Mouse (Mus musculus) testis, adult 2 months (tissue): ENCODE measurements around the gene Pfkfb4. TPM values are rescaled to one million over a fixed set of nuclear protein-coding genes. Genes with fewer than 3 reads are reported as not detected.
A peak's percentile ranks its signal among the peaks of the same experiment; 100 is the strongest.

Experiments used
- H3K27ac ChIP-seq: fragments of 200-500 bp; 2 replicates; pipeline ENCODE4 v1.5.1; 2012; ENCODE audit warnings: low read depth, low read length; ENCODE audit not compliant: control insufficient read depth, insufficient read depth
- H3K27me3 ChIP-seq: fragments of 200-500 bp; 2 replicates; pipeline ENCODE4 v1.6.1; 2012; ENCODE audit warnings: mild to moderate bottlenecking, low read length, moderate library complexity; ENCODE audit not compliant: control insufficient read depth, insufficient read depth
- H3K36me3 ChIP-seq: fragments of 200-500 bp; 2 replicates; pipeline ENCODE4 v1.6.1; 2012; ENCODE audit warnings: mild to moderate bottlenecking, low read length; ENCODE audit not compliant: control insufficient read depth, insufficient read depth
- H3K4me1 ChIP-seq: fragments of 200-500 bp; 2 replicates; pipeline ENCODE4 v1.6.1; 2012; ENCODE audit warnings: low read length; ENCODE audit not compliant: control insufficient read depth, insufficient read depth
- H3K4me3 ChIP-seq: fragments of 200-500 bp; 2 replicates; pipeline ENCODE4 v1.5.1; 2012; ENCODE audit warnings: low read depth, mild to moderate bottlenecking, low read length, moderate library complexity, mixed read lengths; ENCODE audit not compliant: control insufficient read depth
- CTCF ChIP-seq: fragments of 200-500 bp; IDR thresholded peaks from 2 replicates; pipeline ENCODE4 v1.5.1; 2012; ENCODE audit warnings: low read depth, mild to moderate bottlenecking, inconsistent platforms, low read length, moderate library complexity; ENCODE audit not compliant: control insufficient read depth, insufficient read depth, insufficient replicate concordance
- POLR2A ChIP-seq: fragments of 200-500 bp; IDR thresholded peaks from 2 replicates; pipeline ENCODE4 v1.6.1; 2012; ENCODE audit warnings: low read depth, mild to moderate bottlenecking, inconsistent platforms, low read length, moderate library complexity; ENCODE audit not compliant: control insufficient read depth
- polyA plus RNA-seq: library from polyadenylated mRNA; depleted of rRNA; stranded (reverse); fragments of >200 nt; gene quantifications from 2 replicates; pipeline ENCODE4 v1.2.3, GENCODE M21; 2012

Pfkfb4 gene
- polyA plus RNA-seq, 1 experiment = 41.2 TPM

DNA sequence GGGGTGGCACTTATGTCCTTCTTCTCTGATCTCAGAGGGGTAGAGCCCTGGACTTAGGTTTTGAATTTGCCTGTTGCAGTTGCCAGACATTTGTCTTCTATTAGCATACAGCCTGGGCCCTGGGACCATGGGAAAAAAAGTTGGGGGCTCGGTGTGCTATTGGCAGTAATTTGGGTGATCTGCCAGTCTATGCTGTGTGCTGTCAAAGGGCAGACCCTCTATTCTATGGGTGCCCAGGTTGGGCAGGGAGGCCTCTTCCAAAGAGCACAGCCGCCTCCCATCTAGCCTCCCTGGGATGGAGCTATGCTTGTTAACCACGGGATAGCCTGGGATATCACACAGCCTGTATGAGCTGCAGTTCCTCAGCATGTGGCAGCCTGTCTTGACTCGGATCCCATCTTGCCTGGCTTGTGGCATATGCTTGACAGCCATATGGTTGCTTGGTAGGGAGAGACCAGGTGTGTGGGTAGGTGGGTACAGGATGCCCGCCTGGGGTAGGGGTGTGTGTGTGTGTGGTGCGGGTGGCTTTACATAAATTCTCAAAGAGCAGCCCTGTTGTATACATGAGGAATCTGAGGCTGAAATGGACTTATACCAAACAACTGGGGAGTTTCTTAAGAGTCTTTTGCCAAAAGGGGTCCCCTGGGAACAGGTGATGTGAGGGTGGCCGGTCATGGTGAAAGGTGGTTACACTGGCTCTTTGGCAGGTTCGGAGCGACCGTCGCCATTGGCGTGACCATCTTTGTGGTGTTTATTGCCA, 63.9 kb downstream of the Pfkfb4 start:
- Histone ChIP-seq H3K27ac (no peak overlapping the region), H3K4me3 (no peak overlapping the region), H3K36me3 (no peaks in the 10 kb centered on the region)

DNA sequence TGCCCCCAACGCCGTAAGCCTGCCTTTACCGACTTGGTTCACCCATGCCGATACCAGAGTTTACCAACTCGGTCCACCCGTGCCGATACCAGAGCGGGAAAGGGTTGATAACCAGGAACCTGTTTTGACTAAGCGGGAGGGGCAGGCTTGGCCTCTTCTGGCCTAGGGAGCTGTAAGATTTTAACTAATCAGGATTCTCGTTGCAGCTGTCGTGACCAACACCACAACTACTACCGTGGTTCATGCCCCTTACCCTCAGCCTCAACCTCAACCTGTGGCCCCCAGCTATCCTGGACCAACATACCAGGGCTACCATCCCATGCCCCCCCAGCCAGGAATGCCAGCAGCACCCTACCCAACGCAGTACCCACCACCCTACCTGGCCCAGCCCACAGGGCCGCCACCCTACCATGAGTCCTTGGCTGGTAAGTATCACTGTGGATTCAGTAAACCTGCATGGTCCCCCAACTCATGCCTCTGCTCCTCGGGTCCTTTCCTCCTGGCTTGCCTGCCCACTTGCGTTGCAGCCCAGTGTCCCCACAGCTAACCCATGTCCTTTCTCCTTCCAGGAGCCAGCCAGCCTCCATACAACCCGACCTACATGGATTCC, 64.6 kb downstream of the Pfkfb4 start:
- Histone ChIP-seq H3K4me1 (no peaks in the 10 kb centered on the region), H3K27ac (no peak overlapping the region), H3K4me3 (no peak overlapping the region), H3K27me3 (no peaks in the 10 kb centered on the region), H3K36me3 (no peaks in the 10 kb centered on the region)
- TF ChIP-seq POLR2A (no peak), CTCF (no peak)

More for the DNA sequence above, 63.9 kb downstream of the Pfkfb4 start:
- H3K27me3 ChIP-seq = no peaks in the 10 kb centered on the region
- H3K4me1 ChIP-seq = no peaks in the 10 kb centered on the region
- TF ChIP-seq POLR2A (no peak), CTCF (no peak)

DNA sequence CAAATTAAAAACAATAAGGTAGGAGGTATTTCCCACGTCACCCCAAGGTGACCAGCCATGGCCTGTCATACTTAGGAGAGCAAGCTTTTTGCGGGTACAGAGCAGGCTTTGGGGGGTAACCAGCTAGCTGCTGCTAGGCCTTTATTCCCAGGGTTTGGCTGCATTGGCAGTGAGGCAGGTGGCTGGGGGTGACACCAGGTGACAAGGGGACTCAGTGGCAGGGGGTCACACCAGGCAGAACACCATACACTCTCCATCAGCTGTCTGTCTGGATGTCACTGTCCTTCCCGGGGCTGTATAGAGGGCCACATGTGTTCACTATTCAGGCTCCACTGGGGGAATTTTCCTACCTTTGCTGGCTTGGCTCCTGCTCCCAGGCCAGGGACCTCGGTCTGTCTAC, 65.3 kb downstream of the Pfkfb4 start:
- no peak for TF ChIP-seq POLR2A
- no peak for TF ChIP-seq CTCF
- Histone ChIP-seq H3K4me1 (no peaks in the 10 kb centered on the region), H3K27ac (no peak overlapping the region), H3K27me3 (no peaks in the 10 kb centered on the region), H3K4me3 (no peak overlapping the region), H3K36me3 (no peaks in the 10 kb centered on the region)

DNA sequence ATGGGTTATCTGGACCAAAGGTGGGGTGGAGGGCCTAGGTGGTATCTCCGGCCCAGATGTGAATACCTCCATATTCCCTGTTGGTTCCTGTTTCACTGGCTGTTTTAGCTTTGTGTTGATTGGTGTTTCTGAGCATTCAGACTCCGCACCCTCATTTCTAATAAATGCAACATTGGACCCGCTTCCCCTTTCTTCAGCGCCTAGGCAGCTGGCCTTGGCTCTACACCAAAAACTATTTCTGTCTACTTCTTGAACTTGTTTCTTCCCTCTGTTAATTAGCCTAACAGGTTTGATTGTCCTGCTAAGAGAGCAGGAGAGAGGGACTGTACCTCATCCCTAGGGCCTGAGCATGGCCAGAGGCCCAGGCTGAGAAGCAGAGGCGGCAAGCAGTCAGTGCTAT, 66.0 kb downstream of the Pfkfb4 start:
- Histone ChIP-seq H3K27me3 (no peaks in the 10 kb centered on the region), H3K36me3 (no peaks in the 10 kb centered on the region), H3K4me3 (no peak overlapping the region), H3K4me1 (no peaks in the 10 kb centered on the region), H3K27ac (no peak overlapping the region)
- TF ChIP-seq CTCF = no peak
- TF ChIP-seq POLR2A = no peak

DNA sequence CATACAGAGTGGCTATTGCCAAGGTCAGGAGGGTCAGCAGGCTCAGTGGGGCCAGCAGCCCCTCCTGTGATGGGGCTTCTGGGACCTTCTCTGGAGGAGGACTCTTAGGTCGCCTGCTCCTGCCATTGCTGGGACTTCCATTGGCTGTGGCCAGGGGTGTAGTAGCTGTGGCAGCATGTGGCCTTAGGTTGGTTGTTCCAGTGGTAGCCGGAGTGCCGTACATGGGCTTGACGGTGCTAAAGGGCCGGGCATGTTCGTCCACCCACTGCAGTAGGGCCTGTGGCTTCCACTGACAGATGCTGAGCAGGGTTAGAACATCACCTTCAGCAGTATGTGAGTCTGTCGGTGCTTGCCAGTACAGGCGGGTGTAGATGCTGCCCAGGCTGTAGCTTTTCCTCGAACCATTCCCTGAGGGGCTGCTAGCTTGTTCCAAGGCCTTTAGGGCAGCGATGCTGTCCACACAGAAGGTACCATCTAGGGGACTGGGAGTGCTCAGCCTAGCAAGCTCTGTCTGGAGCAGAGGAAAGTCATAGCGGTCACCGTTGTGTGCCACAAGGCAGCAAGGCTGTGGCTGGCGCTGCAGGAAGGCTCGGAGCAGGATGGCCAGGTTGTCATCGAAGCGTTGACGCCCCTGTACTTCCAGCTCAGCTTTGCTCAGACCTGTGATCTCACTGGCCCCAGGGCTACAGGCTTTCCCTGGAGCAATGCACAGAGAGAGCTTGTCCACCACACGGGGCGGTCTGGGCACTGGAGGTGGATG, 66.6 kb downstream of the Pfkfb4 start:
- Histone ChIP-seq H3K4me3 (no peak overlapping the region), H3K36me3 (no peaks in the 10 kb centered on the region), H3K4me1 (no peaks in the 10 kb centered on the region), H3K27me3 (no peaks in the 10 kb centered on the region), H3K27ac (no peak overlapping the region)
- TF ChIP-seq CTCF = no peak
- no peak for TF ChIP-seq POLR2A

DNA sequence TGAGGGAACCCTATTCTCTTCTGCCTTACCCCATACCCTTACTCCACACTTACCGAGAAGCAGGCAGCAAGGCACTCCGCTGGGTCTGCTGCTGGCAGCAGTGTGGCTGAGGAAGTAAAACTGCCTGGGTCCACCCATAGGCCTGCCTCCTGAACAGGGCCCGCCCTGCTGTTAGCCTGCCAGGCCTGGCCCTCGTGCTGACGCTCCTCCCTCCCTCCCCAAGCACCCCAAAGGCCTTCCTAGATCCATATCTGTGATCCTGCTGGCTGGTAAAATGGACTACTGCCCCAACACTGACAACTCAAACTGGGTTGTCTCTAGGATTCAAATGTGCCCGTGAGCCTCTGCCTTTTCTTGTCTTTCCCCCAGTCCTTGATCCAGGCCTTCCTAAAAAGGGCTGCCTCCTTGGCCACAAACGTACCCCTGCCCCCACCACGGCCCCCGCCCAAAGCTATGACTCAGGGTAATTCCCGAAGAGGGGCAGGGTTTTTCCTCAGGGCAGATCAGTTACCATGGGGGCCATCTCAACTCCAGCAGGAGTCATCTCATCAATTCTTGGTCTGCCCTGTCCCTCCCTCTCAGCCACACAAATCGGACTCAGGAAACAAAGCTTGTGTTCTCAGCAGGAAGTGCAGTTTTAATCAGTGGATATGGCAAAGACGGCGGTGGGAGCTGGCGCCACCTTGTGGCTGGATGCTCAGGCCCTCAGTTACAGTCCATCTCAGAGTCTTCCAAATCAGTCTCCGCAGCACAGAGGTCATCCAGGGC, 67.7 kb downstream of the Pfkfb4 start, which contains the start of gene Trex1:
Trex1 (minus strand) TSS at position 599 of the 768 bp plus-strand sequence.
- no peaks in the 10 kb centered on the region for H3K36me3 ChIP-seq

More for the DNA sequence above, 67.7 kb downstream of the Pfkfb4 start, which contains the start of gene Trex1:
- H3K4me1 ChIP-seq = no peaks in the 10 kb centered on the region
- TF ChIP-seq CTCF = peak; percentile 82
- peak; percentile 70 for TF ChIP-seq POLR2A
- peak within 1 kb of the TSS; percentile 25 for H3K4me3 ChIP-seq
- peak within 1 kb of the TSS; percentile 16; the same call in 1 of the 2 replicates for H3K27ac ChIP-seq
- no peaks in the 10 kb centered on the region for H3K27me3 ChIP-seq
